Mouse (Mus musculus) liver, adult 2 months (tissue): ENCODE measurements around the gene Foxb2. TPM values are rescaled to one million over a fixed set of nuclear protein-coding genes. Genes with fewer than 3 reads are reported as not detected.
A peak's percentile ranks its signal among the peaks of the same experiment; 100 is the strongest.
"Not testable (repeated sequence)": the region's sequence is repeated elsewhere in the genome, so short reads cannot be mapped to it uniquely, and the experiment has no call there.

Source experiments
- DNase-seq: peaks from one replicate; pipeline ENCODE4 v3.0.0-alpha.2; 2011; ENCODE audit warnings: low read depth, low spot score; ENCODE audit errors: extremely low read depth
- H3K27ac ChIP-seq: fragments of 200-500 bp; replicated peaks from 2 replicates; pipeline ENCODE4 v1.5.1; 2012; ENCODE audit warnings: low read depth, mild to moderate bottlenecking, control low read depth, inconsistent platforms, low read length; ENCODE audit not compliant: insufficient read depth
- H3K27me3 ChIP-seq: fragments of 200-500 bp; 2 replicates; pipeline ENCODE4 v1.6.1; 2012; ENCODE audit warnings: mild to moderate bottlenecking, moderate library complexity, low read length, inconsistent platforms; ENCODE audit not compliant: control insufficient read depth, insufficient read depth
- H3K36me3 ChIP-seq: fragments of 200-500 bp; 2 replicates; pipeline ENCODE4 v1.6.1; 2012; ENCODE audit warnings: low read length, inconsistent platforms; ENCODE audit not compliant: control insufficient read depth, insufficient read depth
- H3K4me1 ChIP-seq: fragments of 200-500 bp; 2 replicates; pipeline ENCODE4 v1.6.1; 2011; ENCODE audit warnings: low read length; ENCODE audit not compliant: control insufficient read depth, insufficient read depth
- H3K4me3 ChIP-seq: fragments of 200-500 bp; 2 replicates; pipeline ENCODE4 v1.5.1; 2011; ENCODE audit warnings: low read depth, mild to moderate bottlenecking, control low read depth, low read length, moderate library complexity; ENCODE audit not compliant: insufficient read depth
- H3K79me2 ChIP-seq: fragments of 200-500 bp; 2 replicates; pipeline ENCODE4 v1.6.1; 2012; ENCODE audit warnings: inconsistent platforms, mild to moderate bottlenecking, low read length, moderate library complexity; ENCODE audit not compliant: control insufficient read depth, insufficient read depth
- H3K9ac ChIP-seq: fragments of 200-500 bp; 2 replicates; pipeline ENCODE4 v1.6.1; 2012; ENCODE audit warnings: low read depth, mild to moderate bottlenecking, control low read depth, inconsistent platforms, low read length
- CTCF ChIP-seq: fragments of 200-500 bp; IDR thresholded peaks from 2 replicates; pipeline ENCODE4 v1.5.1; 2011; ENCODE audit warnings: low read depth, low read length, control low read depth
- POLR2A ChIP-seq: fragments of 200-500 bp; IDR thresholded peaks from 2 replicates; pipeline ENCODE4 v1.6.1; 2011; ENCODE audit warnings: low read length, control low read depth; ENCODE audit not compliant: insufficient read depth; ENCODE audit errors: extremely low read depth
- WGBS: fragments of 180-500 bp; shearing (Covaris S2); methylation state at CpG from one replicate; pipeline ENCODE4 v1.1.7; 2018; 5-methylcytosine and 5-hydroxymethylcytosine counted together
- polyA plus RNA-seq: library from polyadenylated mRNA; depleted of rRNA; stranded (reverse); fragments of >200 nt; gene quantifications from 2 replicates; pipeline ENCODE4 v1.2.3, GENCODE M21; 2012
- total RNA-seq: library from RNA; depleted of rRNA; stranded (reverse); fragments of >200 nt; gene quantifications from 2 replicates; pipeline ENCODE4 v1.2.3, GENCODE M21; 2014

Gene Foxb2
- total and polyA plus RNA-seq, 2 experiments, result not detected

DNA sequence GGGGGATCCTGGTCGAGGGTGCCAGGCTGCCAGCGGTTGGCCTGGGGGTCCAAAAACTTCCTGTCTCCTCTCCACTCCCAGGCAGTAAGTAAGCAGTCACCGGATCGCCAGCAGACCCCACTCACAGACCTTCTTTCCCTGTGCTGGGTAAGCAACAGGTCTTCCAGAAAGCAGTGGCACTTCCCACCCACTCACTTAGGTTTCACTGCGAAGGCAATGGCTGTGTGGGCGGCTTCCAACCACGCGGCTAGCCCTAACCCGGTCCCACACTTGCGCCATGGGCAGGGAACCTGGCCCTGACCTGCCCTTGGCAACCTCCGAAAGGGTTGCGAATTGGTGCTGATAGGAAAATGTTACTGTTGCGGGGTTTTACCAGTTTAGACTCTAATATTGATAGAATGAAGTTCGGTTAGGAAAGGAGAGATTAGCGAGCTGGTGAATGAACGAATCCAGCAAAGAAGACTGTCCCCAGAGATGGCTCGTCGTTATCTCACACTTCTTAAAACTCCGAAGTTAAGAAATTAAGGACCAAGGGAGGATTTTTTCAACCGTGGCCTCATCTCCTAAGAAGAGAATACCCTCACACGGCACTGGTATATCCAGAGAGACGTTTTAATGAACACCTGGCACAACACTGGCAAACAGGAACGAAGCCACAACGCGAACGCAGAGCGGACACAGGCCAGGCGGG, 3.0 kb downstream of the Foxb2 start:
- Histone ChIP-seq H3K36me3 (no peaks in the 10 kb centered on the region), H3K79me2 (no peaks in the 10 kb centered on the region), H3K9ac (no peak overlapping the region), H3K4me1 (no peaks in the 10 kb centered on the region), H3K27me3 (peaks cover 28% of the 10 kb centered on the region), H3K27ac (no peak overlapping the region), H3K4me3 (no peak overlapping the region)
- TF ChIP-seq POLR2A, result no peak
- no peak for TF ChIP-seq CTCF
- WGBS, result 2% methylated on average over 28 of the region's 28 CpGs
- DNase-seq, result no peak

GRCm38 (mm10) chr19:16868534-16868933, 5.1 kb downstream of the Foxb2 start:
- peaks cover 23% of the 10 kb centered on the region for H3K27me3 ChIP-seq
- no peak overlapping the region for H3K9ac ChIP-seq
- no peak for TF ChIP-seq CTCF
- TF ChIP-seq POLR2A, result no peak
- 30% methylated on average over 5 of the region's 5 CpGs for WGBS
- peak; percentile 17 for DNase-seq
- no peak overlapping the region for H3K27ac ChIP-seq
- H3K79me2 ChIP-seq, result no peaks in the 10 kb centered on the region
- H3K4me3 ChIP-seq, result no peak overlapping the region
- no peaks in the 10 kb centered on the region for H3K4me1 ChIP-seq
- H3K36me3 ChIP-seq, result no peaks in the 10 kb centered on the region

DNA sequence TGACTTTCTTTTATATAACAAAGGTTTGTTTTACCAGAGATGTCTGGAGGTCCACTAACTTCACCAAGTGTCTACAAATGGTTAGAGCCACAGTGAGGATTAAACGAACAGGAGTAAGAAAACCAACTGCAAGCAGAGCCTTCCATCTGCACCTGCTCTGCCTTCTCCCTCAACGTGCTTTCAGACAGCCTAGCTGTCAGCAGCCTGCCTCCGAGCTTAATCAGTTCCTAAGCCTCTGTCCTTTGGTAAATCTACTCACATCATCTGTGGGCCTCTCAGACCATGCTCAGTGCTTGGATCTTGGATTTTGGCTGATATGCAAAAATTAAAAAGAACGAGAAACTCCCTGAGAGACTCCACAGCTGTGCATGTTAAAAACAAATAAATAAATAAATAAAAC, 15.0 kb downstream of the Foxb2 start:
- H3K36me3 ChIP-seq, result no peaks in the 10 kb centered on the region
- H3K9ac ChIP-seq, result no peak overlapping the region
- H3K4me1 ChIP-seq, result no peaks in the 10 kb centered on the region
- no peak overlapping the region for H3K27ac ChIP-seq
- no peak overlapping the region for H3K4me3 ChIP-seq
- no peak for DNase-seq
- TF ChIP-seq CTCF, result no peak
- no peak for TF ChIP-seq POLR2A
- 70% methylated on average over 4 of the region's 4 CpGs for WGBS
- no peaks in the 10 kb centered on the region for H3K79me2 ChIP-seq
- H3K27me3 ChIP-seq, result peaks cover 2% of the 10 kb centered on the region; the same call in 1 of the 2 replicates

DNA sequence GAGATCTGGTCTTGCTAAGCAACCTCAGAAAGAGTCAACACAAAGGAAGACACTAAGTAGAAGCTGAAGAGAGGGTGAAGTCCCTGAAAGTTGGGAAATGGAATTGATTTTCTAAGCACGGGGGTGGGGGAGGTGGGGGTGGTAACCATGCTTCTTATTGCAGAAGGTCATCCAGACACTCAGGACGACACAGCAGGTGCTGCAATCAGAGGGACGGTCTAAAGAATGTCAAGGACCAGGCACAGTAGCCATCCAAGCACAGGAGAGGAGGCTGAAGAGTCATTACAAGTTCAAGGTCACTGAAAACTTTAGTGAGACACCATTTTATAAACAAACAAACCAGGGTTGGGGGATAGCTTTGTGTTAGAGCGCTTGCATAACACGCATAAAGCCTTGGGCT, 16.9 kb downstream of the Foxb2 start:
- Histone ChIP-seq H3K27ac (no peak overlapping the region), H3K27me3 (peaks cover 2% of the 10 kb centered on the region; the same call in 1 of the 2 replicates), H3K79me2 (no peaks in the 10 kb centered on the region), H3K9ac (no peak overlapping the region), H3K4me3 (no peak overlapping the region), H3K4me1 (no peaks in the 10 kb centered on the region), H3K36me3 (no peaks in the 10 kb centered on the region)
- TF ChIP-seq CTCF (no peak), POLR2A (no peak)
- WGBS, result 53% methylated on average over 5 of the region's 5 CpGs
- DNase-seq, result no peak

DNA sequence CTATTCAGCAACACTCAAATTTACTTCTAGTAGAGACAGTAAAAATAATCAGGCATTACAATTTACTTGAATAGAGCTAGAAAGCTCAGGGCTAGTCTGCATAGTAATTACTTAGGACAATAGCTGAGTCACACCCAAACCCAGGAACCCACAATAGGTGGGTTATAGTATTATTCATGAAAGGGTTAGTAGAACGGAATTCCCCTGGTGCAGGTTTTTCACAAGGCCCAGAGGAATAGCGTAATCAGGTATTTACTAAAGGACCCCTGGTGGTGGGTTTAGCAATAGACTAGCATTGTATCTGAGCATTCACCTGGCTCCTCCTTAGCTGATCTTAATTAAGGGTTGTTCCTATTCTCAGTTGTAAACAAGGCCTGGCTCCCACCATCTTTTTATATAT, 29.5 kb downstream of the Foxb2 start:
- not testable (repeated sequence) for H3K27me3 ChIP-seq, H3K9ac ChIP-seq, H3K4me1 ChIP-seq, H3K27ac ChIP-seq, DNase-seq, H3K79me2 ChIP-seq, H3K4me3 ChIP-seq, H3K36me3 ChIP-seq
- 94% methylated on average over 2 of the region's 2 CpGs for WGBS

DNA sequence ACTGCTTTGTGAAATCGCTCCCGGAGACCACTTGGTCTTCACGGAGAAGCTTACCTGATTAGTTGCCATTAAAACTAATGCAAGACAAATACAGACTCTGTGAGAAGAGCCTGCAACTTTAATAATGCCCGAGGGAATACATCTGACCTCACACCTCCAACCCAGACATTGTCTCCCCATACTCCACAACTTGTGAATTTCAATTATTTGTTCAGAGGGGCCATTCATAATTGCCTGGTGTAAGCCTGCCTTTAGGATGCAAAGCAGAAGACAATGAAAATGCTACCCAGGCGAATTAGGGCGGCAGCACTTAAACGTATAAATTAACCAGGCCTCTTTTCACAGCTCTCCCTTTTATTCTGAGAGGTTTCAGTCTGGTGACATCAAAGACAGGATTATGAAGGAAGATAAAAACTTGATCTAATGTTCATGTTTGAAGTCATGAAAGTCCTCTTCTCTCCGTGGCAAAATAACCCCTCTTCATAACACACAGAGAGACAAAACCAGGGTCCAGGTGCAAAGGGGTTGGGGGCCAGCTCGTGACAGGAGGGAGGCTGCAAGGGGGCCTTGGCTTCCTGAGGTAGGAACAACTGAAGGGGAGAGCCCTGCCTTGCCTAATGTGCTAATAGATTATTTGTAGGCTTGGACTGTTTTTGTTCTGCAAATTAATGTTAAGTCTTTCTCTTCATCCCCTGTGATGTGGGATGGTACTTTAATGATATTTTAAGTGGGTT, 31.9 kb downstream of the Foxb2 start:
- H3K9ac ChIP-seq, result no peak overlapping the region
- no peak overlapping the region for H3K4me3 ChIP-seq
- WGBS, result 40% methylated on average over 9 of the region's 9 CpGs
- TF ChIP-seq POLR2A (no peak), CTCF (no peak)
- H3K27me3 ChIP-seq, result no peaks in the 10 kb centered on the region
- no peaks in the 10 kb centered on the region for H3K4me1 ChIP-seq
- H3K79me2 ChIP-seq, result no peaks in the 10 kb centered on the region
- H3K27ac ChIP-seq, result no peak overlapping the region
- no peak for DNase-seq
- H3K36me3 ChIP-seq, result no peaks in the 10 kb centered on the region
